Mouse (Mus musculus): ENCODE measurements around the gene Ucp1. TPM values are rescaled to one million over a fixed set of nuclear protein-coding genes. Genes with fewer than 3 reads are reported as not detected.

Gene Ucp1
- polyA plus RNA-seq, 1 experiment = not detected

GRCm38 (mm10) chr8:83322374-83322773, 32.2 kb downstream of the Ucp1 start:
- 94% methylated on average over 6 of the region's 6 CpGs for WGBS
- H3K27ac ChIP-seq (ENCODE audit: insufficient read depth, low read depth, low read length) = no peak overlapping the region
- H3K4me3 ChIP-seq (ENCODE audit: insufficient read depth, low read depth, low read length) = no peak overlapping the region
- H3K4me1 ChIP-seq (ENCODE audit: control insufficient read depth, insufficient read depth, low read length) = no peaks in the 10 kb centered on the region
- no peak for TF ChIP-seq CTCF (IDR thresholded peaks at IDR 0.05; ENCODE audit: insufficient read depth, low read depth, low read length)
- no peak for TF ChIP-seq POLR2A (IDR thresholded peaks at IDR 0.05; ENCODE audit: insufficient read depth, low read depth, low read length)

DNA sequence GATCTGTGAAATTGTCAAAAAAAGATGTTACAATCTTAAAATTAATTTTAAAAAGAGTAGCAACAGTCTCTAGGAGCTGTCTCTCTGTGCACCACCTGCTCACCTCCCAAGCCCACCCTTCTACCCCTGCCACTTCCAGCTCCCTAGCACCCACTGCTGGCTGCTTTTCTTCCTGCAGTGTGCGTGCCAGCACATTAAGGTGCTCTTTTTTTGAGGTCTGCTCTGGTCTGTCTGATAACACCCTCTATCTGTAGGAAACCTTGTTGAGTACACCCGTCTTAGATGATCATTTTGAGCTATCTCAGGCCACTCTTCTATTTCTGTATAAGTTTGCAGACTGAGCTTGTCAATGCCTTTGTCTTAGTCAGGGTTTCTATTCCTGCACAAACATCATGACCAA, 32.9 kb downstream of the Ucp1 start:
- Histone ChIP-seq H3K4me3 (ENCODE audit: insufficient read depth, low read depth, low read length) (no peak overlapping the region), H3K4me1 (ENCODE audit: control insufficient read depth, insufficient read depth, low read length) (no peaks in the 10 kb centered on the region), H3K27ac (ENCODE audit: insufficient read depth, low read depth, low read length) (no peak overlapping the region)
- 93% methylated on average over 2 of the region's 2 CpGs for WGBS
- TF ChIP-seq CTCF (IDR thresholded peaks at IDR 0.05; ENCODE audit: insufficient read depth, low read depth, low read length) = no peak
- TF ChIP-seq POLR2A (IDR thresholded peaks at IDR 0.05; ENCODE audit: insufficient read depth, low read depth, low read length) = no peak

DNA sequence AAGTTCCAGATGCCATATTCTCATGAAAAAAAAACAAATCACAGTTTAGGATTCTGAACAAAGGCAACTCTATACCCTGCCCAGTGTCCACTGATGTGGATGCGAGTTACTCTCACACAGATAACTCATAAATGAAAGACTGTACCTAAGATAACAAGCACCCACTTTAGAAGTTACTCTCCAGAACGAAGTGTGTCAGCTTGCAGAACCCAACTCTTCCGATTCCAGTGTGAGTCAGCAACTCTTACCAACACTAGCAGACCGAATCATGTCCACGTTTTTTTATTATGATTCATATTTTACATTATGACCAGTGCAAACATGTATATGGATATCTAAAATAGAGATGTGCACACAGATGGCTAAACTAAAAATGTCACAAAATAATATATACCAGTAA, 37.7 kb downstream of the Ucp1 start:
- 90% methylated on average over 5 of the region's 5 CpGs for WGBS
- H3K4me1 ChIP-seq (ENCODE audit: control insufficient read depth, insufficient read depth, low read length) = no peaks in the 10 kb centered on the region
- H3K4me3 ChIP-seq (ENCODE audit: insufficient read depth, low read depth, low read length) = no peak overlapping the region
- TF ChIP-seq CTCF (IDR thresholded peaks at IDR 0.05; ENCODE audit: insufficient read depth, low read depth, low read length) (no peak), POLR2A (IDR thresholded peaks at IDR 0.05; ENCODE audit: insufficient read depth, low read depth, low read length) (no peak)
- no peak overlapping the region for H3K27ac ChIP-seq (ENCODE audit: insufficient read depth, low read depth, low read length)

- Histone ChIP-seq H3K4me1 (ENCODE audit: control insufficient read depth, insufficient read depth, low read length) (no peaks in the 10 kb centered on the region), H3K27ac (ENCODE audit: insufficient read depth, low read depth, low read length) (no peak overlapping the region), H3K4me3 (ENCODE audit: insufficient read depth, low read depth, low read length) (peak overlapping the region; percentile 90)
- TF ChIP-seq CTCF (IDR thresholded peaks at IDR 0.05; ENCODE audit: insufficient read depth, low read depth, low read length) = no peak
- TF ChIP-seq POLR2A (IDR thresholded peaks at IDR 0.05; ENCODE audit: insufficient read depth, low read depth, low read length) = no peak
- WGBS = 5% methylated on average over 7 of the region's 7 CpGs
Measured at GRCm38 (mm10) chr8:83331567-83331898, 41.4 kb downstream of the Ucp1 start.

GRCm38 (mm10) chr8:83331899-83332697, 41.9 kb downstream of the Ucp1 start, which contains the start of gene Elmod2:
TSS of gene Elmod2 (minus strand) at chr8:83332486.
- WGBS = under 1% methylated on average over 85 of the region's 85 CpGs
- Histone ChIP-seq H3K4me1 (ENCODE audit: control insufficient read depth, insufficient read depth, low read length) (no peaks in the 10 kb centered on the region), H3K4me3 (ENCODE audit: insufficient read depth, low read depth, low read length) (peak within 1 kb of the TSS; percentile 90), H3K27ac (ENCODE audit: insufficient read depth, low read depth, low read length) (peak within 1 kb of the TSS; percentile 59)
- TF ChIP-seq POLR2A (IDR thresholded peaks at IDR 0.05; ENCODE audit: insufficient read depth, low read depth, low read length) (peak; percentile 83), CTCF (IDR thresholded peaks at IDR 0.05; ENCODE audit: insufficient read depth, low read depth, low read length) (no peak)

- H3K4me1 ChIP-seq (ENCODE audit: control insufficient read depth, insufficient read depth, low read length) = no peaks in the 10 kb centered on the region
- WGBS = 14% methylated on average over 7 of the region's 7 CpGs
- TF ChIP-seq CTCF (IDR thresholded peaks at IDR 0.05; ENCODE audit: insufficient read depth, low read depth, low read length) (no peak), POLR2A (IDR thresholded peaks at IDR 0.05; ENCODE audit: insufficient read depth, low read depth, low read length) (no peak)
- 0 out of 2 replicates have a peak overlapping the region, but pooled peaks have one; percentile 90 for H3K4me3 ChIP-seq (ENCODE audit: insufficient read depth, low read depth, low read length)
- no peak overlapping the region for H3K27ac ChIP-seq (ENCODE audit: insufficient read depth, low read depth, low read length)
Measured at GRCm38 (mm10) chr8:83332864-83333263, 42.7 kb downstream of the Ucp1 start.

- TF ChIP-seq CTCF (IDR thresholded peaks at IDR 0.05; ENCODE audit: insufficient read depth, low read depth, low read length) (no peak), POLR2A (IDR thresholded peaks at IDR 0.05; ENCODE audit: insufficient read depth, low read depth, low read length) (no peak)
- Histone ChIP-seq H3K4me3 (ENCODE audit: insufficient read depth, low read depth, low read length) (no peak overlapping the region), H3K4me1 (ENCODE audit: control insufficient read depth, insufficient read depth, low read length) (no peaks in the 10 kb centered on the region), H3K27ac (ENCODE audit: insufficient read depth, low read depth, low read length) (no peak overlapping the region)
- WGBS = 91% methylated on average over 3 of the region's 3 CpGs
Measured at GRCm38 (mm10) chr8:83342076-83342475, 51.9 kb downstream of the Ucp1 start.

GRCm38 (mm10) chr8:83342693-83343092, 52.5 kb downstream of the Ucp1 start:
- Histone ChIP-seq H3K27ac (ENCODE audit: insufficient read depth, low read depth, low read length) (no peak overlapping the region), H3K4me3 (ENCODE audit: insufficient read depth, low read depth, low read length) (no peak overlapping the region), H3K4me1 (ENCODE audit: control insufficient read depth, insufficient read depth, low read length) (no peaks in the 10 kb centered on the region)
- TF ChIP-seq CTCF (IDR thresholded peaks at IDR 0.05; ENCODE audit: insufficient read depth, low read depth, low read length) = no peak
- no peak for TF ChIP-seq POLR2A (IDR thresholded peaks at IDR 0.05; ENCODE audit: insufficient read depth, low read depth, low read length)

Other genes with a start within 250 kb of the Ucp1 start
- gene Tbc1d9, start 125.0 kb upstream of the Ucp1 start, polyA plus RNA-seq (2012; ENCODE audit: insufficient read depth, insufficient read length, low replicate concordance, missing spikeins) = 56.9 TPM in 1 of 2 replicates, not detected in the other
- not detected in 2 replicates for gene Gm10645, start 124.2 kb upstream of the Ucp1 start, polyA plus RNA-seq (2012; ENCODE audit: insufficient read depth, insufficient read length, low replicate concordance, missing spikeins)
- gene Elmod2, start 42.1 kb downstream of the Ucp1 start, polyA plus RNA-seq (2012; ENCODE audit: insufficient read depth, insufficient read length, low replicate concordance, missing spikeins) = not detected in 2 replicates
- not detected in 2 replicates for gene Mgat4d, start 58.1 kb downstream of the Ucp1 start, polyA plus RNA-seq (2012; ENCODE audit: insufficient read depth, insufficient read length, low replicate concordance, missing spikeins)
- not detected in 2 replicates for gene Clgn, start 99.5 kb downstream of the Ucp1 start, polyA plus RNA-seq (2012; ENCODE audit: insufficient read depth, insufficient read length, low replicate concordance, missing spikeins)
- gene Scoc, start 168.0 kb downstream of the Ucp1 start, polyA plus RNA-seq (2012; ENCODE audit: insufficient read depth, insufficient read length, low replicate concordance, missing spikeins) = not detected in 2 replicates
- not detected in 2 replicates for gene Olfr370, start 245.4 kb downstream of the Ucp1 start, polyA plus RNA-seq (2012; ENCODE audit: insufficient read depth, insufficient read length, low replicate concordance, missing spikeins)